In the genomic region with DNA sequence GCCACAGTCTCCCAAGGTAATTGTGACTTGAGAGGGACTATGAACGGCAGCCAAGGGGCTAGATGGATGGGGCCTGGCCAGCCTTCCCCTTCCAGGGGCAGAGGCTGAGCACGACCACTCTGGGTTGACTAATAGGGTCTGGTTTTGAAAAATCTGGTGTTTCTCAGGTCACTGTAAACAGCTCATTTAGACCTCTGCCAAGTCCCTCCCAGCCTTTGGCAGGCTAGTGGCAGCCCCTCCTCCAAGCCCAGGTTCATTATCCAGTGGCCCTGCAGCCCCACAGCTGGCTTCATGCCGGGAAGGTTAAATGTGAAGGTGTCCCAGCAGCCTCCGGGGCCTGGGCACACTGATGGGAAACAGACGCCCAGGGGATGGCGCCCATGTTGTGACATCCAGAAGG, we compare ENCODE assay signal across 9 mouse cellular contexts.
A peak's percentile ranks its signal among the peaks of the same experiment; 100 is the strongest.
DNase-seq lines count a peak whose midpoint lies in the region; ATAC-seq lines count a peak whose summit lies in the region.
"Had no signal": no experiment of that assay in that cellular context is flagged by ENCODE, and none has a peak within 500 bp of the region (broad histone marks: within the 10 kb centered on the region; RNA-seq: fewer than 3 reads in every experiment).

No protein-coding gene starts in this region.

- H3K9me3 ChIP-seq in heart, embryonic 15.5 days (replicated peaks): no peaks in the 10 kb centered on the region
- no peaks in the 10 kb centered on the region for H3K9me3 ChIP-seq in heart, embryonic 12.5 days (replicated peaks)
- no peaks in the 10 kb centered on the region for H3K9me3 ChIP-seq in hindbrain, embryonic 12.5 days (replicated peaks)
- no peaks in the 10 kb centered on the region for H3K9me3 ChIP-seq in midbrain, embryonic 12.5 days
- H3K9me3 ChIP-seq: liver, embryonic 15.5 days had no signal

- no peaks in the 10 kb centered on the region for H3K36me3 ChIP-seq in heart, embryonic 15.5 days
- no peaks in the 10 kb centered on the region for H3K36me3 ChIP-seq in heart, embryonic 12.5 days
- peaks cover 22% of the 10 kb centered on the region for H3K36me3 ChIP-seq in hindbrain, embryonic 12.5 days
- peaks cover 10% of the 10 kb centered on the region; the same call in 1 of the 2 replicates for H3K36me3 ChIP-seq in midbrain, embryonic 12.5 days
- H3K36me3 ChIP-seq: liver, embryonic 15.5 days had no signal

- WGBS in heart, embryonic 15.5 days: 25% methylated on average over 6 of the region's 6 CpGs
- WGBS in heart, embryonic 12.5 days: 32% methylated on average over 6 of the region's 6 CpGs
- WGBS in hindbrain, embryonic 12.5 days: 25% methylated on average over 6 of the region's 6 CpGs
- WGBS in midbrain, embryonic 12.5 days: 41% methylated on average over 6 of the region's 6 CpGs

- H3K4me1 ChIP-seq in heart, embryonic 15.5 days (replicated peaks): no peaks in the 10 kb centered on the region
- H3K4me1 ChIP-seq in heart, embryonic 12.5 days (replicated peaks): peaks cover 5% of the 10 kb centered on the region; the same call in 1 of the 2 replicates
- H3K4me1 ChIP-seq in hindbrain, embryonic 12.5 days: peaks cover 46% of the 10 kb centered on the region
- peaks cover 38% of the 10 kb centered on the region for H3K4me1 ChIP-seq in midbrain, embryonic 12.5 days
- H3K4me1 ChIP-seq: liver, embryonic 15.5 days had no signal

- H3K9ac ChIP-seq in heart, embryonic 15.5 days: no peak overlapping the region
- H3K9ac ChIP-seq in heart, embryonic 12.5 days: no peak overlapping the region
- H3K9ac ChIP-seq in hindbrain, embryonic 12.5 days: 0 out of 2 replicates have a peak overlapping the region, but pooled peaks have one; percentile 35
- H3K9ac ChIP-seq in midbrain, embryonic 12.5 days (replicated peaks): no peak overlapping the region
- H3K9ac ChIP-seq: liver, embryonic 15.5 days had no signal

- no peak overlapping the region for H3K27ac ChIP-seq in heart, embryonic 15.5 days
- H3K27ac ChIP-seq in heart, embryonic 12.5 days (ENCODE audit: poor library complexity, severe bottlenecking): no peak overlapping the region
- peak overlapping the region; percentile 72 for H3K27ac ChIP-seq in hindbrain, embryonic 12.5 days
- peak overlapping the region; percentile 66 for H3K27ac ChIP-seq in midbrain, embryonic 12.5 days (replicated peaks)
- H3K27ac ChIP-seq: liver, embryonic 15.5 days had no signal

- no peak overlapping the region for H3K4me2 ChIP-seq in heart, embryonic 15.5 days
- H3K4me2 ChIP-seq in heart, embryonic 12.5 days: no peak overlapping the region
- H3K4me2 ChIP-seq in hindbrain, embryonic 12.5 days (replicated peaks): no peak overlapping the region
- no peak overlapping the region for H3K4me2 ChIP-seq in midbrain, embryonic 12.5 days (replicated peaks)
- H3K4me2 ChIP-seq: liver, embryonic 15.5 days had no signal

- H3K4me3 ChIP-seq in heart, embryonic 15.5 days: no peak overlapping the region
- no peak overlapping the region for H3K4me3 ChIP-seq in heart, embryonic 12.5 days
- no peak overlapping the region for H3K4me3 ChIP-seq in hindbrain, embryonic 12.5 days
- H3K4me3 ChIP-seq in midbrain, embryonic 12.5 days: no peak overlapping the region
- H3K4me3 ChIP-seq: liver, embryonic 15.5 days had no signal

- peak; percentile 56 for DNase-seq in adrenal gland, postnatal 25 days
- no peak for DNase-seq in urinary bladder, postnatal 25 days (ENCODE audit: low spot score)
- DNase-seq in right cerebral cortex, postnatal 25 days: no peak
- DNase-seq in cerebellum, adult 9-11 months: no peak

- no peaks in the 10 kb centered on the region for H3K27me3 ChIP-seq in heart, embryonic 15.5 days
- 0 out of 2 replicates have a peak, but pooled peaks cover 3% of the 10 kb centered on the region for H3K27me3 ChIP-seq in heart, embryonic 12.5 days (replicated peaks)
- H3K27me3 ChIP-seq in hindbrain, embryonic 12.5 days: no peaks in the 10 kb centered on the region
- no peaks in the 10 kb centered on the region; the same call in 1 of the 2 replicates for H3K27me3 ChIP-seq in midbrain, embryonic 12.5 days
- H3K27me3 ChIP-seq: liver, embryonic 15.5 days had no signal

- 0 out of 2 replicates have a peak, but pooled peaks have one; percentile 37 for ATAC-seq in heart, embryonic 15.5 days (replicated peaks; ENCODE audit: insufficient number of reproducible peaks, insufficient read depth, low FRiP score, low read depth)
- no peak for ATAC-seq in heart, embryonic 12.5 days (ENCODE audit: insufficient number of reproducible peaks, low FRiP score)
- ATAC-seq in hindbrain, embryonic 12.5 days (ENCODE audit: low FRiP score): peak; percentile 51; the same call in 1 of the 2 replicates
- ATAC-seq in midbrain, embryonic 12.5 days (ENCODE audit: low FRiP score, low read depth): peak; percentile 35

Comparison
In these comparisons a context has a peak if more than half of its experiments do, and no peak if none do; other contexts are left out.
1. H3K27ac ChIP-seq: peak in hindbrain, embryonic 12.5 days (single experiment) and midbrain, embryonic 12.5 days (single experiment); none in heart, embryonic 15.5 days (single experiment) and heart, embryonic 12.5 days (single experiment).